Mouse (Mus musculus): ENCODE results near the gene Mprip.
"Not testable (repeated sequence)": the region's sequence is repeated elsewhere in the genome, so short reads cannot be mapped to it uniquely, and the experiment has no call there.

The Mprip gene

DNA sequence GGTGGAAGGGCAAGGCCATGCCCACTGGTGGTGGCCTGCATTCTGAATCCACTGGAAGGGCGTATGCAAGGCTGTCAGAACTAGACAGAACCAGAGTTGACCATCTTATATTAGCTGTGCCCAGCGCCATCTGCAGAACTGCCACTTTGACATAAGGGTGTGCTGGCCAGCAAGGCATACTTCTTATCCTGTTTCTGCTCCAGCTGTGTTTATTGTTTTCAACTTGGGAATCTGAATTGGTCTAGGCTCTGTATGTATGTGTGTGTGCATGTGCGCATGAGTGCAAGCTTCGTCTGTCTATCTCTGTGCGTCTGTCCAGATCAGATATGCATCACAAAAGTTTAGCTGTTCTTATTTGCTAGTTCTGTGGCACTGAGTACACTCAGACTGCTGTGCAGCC, 58.1 kb downstream of the Mprip start:
- no peak for DNase-seq

DNA sequence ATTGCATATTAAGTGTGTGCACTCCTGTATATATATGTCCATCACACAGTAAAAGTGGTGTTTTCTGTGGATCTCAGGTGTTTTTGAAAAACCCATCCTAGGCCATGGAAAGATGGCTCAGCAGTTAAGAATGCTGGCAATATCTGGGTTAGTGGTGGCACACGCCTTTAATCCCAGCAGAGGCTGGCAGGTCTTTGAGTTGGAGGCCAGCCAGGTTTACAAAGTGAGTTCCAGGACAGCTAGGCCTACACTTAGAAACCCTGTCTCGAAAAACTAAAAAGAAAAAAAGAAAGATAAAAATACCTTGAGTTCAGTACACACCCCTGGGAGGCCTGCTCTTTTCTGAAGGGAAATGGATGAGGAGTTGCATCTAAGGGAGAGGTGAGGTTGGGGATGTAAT, 60.3 kb downstream of the Mprip start:
- peak; percentile 48 for DNase-seq

DNA sequence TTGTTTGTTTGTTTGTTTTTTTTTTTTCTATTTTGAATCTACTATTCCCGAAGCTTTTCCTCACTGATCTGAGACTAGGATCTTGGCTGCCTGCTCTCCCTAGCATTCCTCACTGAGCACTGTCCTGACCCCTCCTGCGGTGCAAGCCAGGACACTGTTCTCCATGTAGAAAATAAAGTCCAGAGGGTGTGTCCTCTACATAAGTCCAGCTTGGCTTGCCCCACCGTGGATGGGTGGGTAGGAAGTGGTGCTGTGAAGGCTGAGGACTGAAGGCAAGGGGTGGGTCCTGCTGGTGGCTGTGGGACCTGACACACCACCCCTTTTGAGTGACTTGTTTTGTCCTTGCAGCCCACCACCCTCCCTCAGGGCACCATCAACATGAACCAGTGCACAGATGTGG, 66.1 kb downstream of the Mprip start:
- no peak for DNase-seq

DNA sequence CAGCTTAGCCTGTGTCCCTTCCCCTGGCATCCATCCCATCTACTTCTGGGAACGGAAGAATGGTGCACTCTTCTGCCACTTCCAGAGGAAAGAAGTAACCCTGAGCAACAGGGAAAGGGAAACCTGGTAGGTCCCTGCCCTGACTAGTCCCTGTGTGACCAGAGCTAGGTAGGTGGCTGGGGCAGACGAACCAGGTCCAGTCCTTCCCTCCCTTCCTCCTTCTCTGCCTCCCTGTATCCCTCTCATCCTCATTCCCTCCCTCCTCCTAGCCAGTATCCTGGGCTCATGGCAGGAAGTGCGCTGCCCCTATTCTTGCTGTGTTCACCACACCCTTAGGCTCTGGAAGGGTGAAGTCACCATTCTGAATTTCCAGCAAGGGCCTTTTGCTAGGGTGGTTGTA, 70.7 kb downstream of the Mprip start:
- no peak for DNase-seq

DNA sequence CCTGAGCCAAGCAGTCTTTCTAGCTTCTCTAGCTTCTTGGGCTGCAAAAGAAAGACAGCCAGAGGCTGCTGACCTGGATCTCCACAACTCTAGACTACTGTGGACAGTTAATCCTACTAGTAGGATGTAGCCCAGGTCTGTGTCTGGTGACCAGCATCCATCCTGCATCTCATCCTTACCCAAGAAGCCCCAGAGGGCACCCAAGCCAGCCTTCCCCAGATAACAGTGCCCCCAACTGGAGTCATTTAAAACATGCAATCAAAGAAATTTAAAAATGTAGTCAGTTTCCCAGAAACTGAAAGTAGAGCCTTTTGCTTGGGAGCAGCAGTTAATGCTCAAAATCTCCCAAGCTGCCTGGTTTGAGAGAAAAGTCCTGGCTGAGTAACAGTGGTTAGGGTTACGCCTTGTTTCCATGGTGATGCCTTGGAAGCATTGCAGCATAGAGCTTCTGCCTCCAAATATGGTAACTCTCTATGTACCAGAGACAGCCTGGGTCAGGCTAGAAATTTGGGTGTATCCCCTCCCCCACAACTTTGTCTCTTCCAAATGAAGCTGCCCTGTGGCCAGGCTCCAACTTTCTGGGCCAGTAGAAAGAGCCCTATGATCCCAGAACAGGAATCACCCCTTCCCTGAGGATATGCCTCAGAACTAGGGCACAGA, 71.4 kb downstream of the Mprip start:
- peak; percentile 49 for DNase-seq

DNA sequence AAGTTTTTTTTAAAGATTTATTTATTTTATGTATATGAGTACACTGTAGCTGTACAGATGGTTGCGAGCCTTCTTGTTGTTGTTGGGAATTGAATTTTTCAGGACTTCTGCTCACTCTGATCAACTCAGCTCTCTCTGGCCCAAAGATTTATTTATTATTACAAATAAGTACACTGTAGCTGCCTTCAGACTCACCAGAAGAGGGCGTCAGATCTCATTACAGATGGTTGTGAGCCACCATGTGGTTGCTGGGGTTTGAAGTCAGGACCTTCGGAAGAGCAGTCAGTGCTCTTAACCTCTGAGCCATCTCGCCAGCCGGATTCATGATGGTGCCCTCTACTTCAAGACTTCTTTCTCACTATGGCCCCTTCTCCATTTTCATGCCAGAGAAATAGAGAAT, 72.5 kb downstream of the Mprip start:
- DNase-seq = not testable (repeated sequence)

DNA sequence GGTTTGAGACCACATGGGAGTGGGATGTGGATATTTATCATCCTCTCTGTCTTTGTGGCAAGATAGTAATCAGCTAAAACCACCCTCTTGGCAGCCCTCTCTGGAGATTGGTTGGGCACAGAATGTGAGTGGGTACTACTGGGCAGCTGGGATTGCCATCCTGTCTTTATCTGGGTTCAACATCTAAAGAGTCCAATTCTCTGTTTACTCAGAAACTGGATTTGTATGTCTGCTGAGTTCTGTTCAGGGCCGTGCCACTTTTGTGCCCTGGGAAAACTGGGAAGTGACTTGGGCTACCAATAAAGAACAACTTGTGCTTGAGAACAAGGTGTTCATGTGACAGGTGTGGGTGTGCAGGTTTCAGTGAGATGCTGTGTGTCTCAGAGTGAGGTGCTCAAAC, 73.2 kb downstream of the Mprip start:
- DNase-seq = no peak

DNA sequence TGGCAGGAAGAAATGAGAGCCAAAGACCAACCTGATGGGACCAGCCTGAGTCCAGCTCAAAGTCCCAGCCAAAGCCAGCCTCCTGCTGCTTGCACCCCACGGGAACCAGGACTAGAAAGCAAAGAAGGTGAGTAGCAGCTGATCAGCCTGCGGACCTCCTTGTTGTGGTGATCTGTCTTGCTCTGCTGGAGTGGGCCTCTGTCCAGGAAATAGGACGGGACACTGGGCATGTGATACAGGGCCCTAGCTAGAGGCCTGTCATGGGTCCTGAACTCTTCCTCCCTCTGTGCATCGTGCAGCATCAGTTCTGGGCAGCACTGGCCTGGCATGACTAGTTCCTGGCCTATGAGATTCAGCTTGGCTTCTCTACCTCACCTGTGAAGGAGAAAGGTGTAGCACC, 74.8 kb downstream of the Mprip start:
- DNase-seq = peak; percentile 58

DNA sequence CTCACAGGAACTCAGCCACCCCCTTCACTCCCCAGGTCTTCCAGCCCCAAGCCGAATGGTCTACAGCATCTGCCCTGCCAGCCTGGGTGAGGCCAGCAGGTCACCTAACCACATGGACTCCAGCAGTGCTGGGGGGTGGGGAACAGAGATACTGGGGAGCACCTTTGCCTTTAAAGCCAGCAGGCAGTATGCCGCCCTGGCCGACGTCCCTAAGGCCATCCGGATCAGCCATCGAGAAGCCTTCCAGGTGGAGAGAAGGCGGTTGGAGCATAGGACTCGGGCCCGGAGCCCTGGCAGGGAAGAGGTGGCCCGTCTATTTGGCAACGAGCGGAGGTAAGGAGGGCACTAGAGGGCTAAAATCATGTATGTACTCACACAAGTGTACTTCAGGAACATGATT, 76.1 kb downstream of the Mprip start:
- DNase-seq = peak; percentile 70

DNA sequence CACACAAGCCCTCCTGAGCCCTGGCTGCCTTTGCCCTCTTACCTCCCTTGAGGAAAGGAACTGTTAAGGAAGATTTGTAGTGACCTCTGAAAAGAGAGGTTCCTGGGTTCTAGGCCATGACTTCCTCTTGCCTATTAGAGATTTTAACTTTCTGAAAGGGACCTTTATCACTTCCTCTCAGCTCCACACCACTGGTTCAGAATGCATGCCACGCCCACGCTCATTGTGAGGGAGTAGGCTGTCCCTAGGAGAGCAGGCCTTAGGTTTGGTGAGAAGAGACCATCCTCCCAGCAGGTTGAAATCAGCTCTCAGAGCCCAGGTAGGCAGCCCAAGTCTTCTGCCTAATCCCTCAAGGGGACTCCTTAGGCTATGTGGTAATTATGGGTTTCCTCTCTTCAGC, 78.9 kb downstream of the Mprip start:
- DNase-seq = no peak

DNA sequence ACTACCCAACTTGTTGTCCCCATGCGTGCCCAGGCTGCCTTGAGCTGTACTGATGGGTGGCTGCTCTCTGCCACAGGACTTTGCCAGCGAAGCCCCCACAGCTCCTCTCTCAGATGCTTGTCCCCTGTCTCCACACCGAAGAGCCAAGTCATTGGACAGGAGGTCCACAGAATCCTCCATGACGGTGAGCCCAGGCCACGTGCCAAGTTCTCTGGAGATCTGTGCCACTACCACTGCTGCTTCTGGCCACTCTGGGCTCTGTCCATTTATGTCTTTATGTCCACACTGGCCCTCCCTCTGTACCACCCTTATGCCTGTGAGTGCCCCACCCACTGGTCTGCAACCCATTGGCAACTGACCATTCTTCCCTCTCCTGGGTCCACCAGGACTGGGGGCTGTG, 80.8 kb downstream of the Mprip start:
- DNase-seq = no peak

DNA sequence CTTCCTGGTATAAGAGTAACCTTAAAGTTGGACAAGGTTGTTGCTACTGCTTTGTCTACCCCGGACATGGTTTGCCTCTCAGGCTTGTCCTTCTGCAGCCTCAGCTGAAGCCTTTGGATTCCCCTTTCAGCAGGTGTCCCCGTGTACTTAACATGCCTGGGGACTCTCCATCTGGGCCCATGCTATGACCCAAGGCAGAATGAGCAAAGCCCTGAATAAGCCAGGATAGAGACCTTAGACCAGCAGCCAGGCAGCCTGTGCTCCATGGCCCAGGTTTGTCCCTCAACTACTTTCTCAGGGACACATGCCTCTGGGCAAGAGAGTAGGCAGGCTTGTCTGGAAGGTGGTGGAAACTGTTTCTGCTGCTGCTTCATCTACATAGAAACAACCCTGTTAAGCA, 82.2 kb downstream of the Mprip start:
- DNase-seq = no peak

DNA sequence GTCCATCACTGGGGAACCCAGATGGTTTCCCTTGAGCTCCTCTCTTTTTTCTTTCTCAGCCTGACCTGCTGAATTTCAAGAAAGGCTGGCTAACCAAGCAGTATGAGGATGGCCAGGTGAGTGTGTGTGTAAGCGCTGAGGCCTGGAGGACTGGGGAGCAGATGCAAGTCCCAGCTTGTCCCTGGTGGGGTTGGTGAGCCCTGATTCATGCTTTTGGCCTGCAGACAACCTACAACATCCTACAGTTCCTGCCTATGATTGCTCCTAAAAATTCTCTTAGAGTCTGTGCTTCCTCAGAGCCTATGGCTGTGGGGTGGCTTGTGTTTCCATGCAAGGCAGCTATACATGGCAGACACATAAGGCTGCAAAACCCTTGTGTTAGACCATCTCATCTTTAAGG, 82.6 kb downstream of the Mprip start:
- no peak for DNase-seq

DNA sequence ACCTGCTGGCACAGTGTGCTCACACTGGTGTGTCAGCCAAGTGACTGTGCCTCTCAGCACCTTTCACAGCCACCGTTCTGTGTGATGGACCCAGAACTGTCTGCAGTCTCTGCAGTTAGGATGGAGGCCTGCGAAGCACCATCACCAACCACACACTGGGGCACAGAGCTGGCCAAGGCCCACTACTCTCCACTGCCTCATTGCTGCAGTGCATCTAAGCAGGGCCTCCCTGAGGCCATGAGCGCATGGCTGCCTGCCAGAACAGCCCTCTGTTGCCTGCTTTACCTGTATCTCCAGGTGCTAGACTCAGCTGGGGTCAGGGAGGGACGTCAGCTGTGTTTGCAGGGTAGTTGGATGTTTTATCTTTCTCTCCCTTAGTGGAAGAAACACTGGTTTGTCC, 83.3 kb downstream of the Mprip start:
- DNase-seq = no peak

DNA sequence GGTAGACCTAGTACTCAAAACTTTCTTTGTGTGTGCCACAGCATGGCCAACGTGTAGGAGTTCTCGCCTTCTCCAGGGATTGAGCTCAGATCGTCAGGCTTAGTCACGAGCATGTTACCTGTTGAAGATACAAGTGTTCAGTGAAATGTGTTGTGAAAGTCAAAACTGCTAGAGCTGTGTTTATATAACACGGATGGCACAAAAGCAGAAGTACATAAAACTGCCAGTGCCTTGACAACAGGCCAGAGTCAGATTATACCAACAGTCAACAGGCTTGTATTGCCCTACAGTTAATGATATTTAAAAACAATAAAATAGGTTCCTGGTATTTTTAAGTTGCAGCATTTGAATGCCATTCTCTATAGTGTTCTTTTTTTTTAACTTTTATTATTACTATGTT, 84.7 kb downstream of the Mprip start:
- no peak for DNase-seq

DNA sequence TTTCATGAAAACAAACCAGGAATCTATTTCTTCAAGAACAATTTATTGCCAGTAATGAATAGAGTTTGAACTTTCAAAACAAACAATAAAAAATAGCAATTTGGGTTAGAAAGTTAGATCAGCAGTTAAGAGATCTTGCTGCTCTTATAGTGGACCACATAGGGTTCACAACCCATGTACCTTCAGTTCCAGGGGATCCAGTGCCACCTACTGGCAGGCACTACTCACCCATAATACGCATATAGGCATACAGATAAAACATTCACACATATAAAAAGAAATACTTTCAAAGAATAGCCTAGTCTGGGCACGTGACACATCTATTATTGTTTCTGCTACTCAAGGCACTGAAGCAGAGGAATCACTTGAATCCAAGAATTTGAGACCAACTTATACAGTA, 85.5 kb downstream of the Mprip start:
- no peak for DNase-seq

DNA sequence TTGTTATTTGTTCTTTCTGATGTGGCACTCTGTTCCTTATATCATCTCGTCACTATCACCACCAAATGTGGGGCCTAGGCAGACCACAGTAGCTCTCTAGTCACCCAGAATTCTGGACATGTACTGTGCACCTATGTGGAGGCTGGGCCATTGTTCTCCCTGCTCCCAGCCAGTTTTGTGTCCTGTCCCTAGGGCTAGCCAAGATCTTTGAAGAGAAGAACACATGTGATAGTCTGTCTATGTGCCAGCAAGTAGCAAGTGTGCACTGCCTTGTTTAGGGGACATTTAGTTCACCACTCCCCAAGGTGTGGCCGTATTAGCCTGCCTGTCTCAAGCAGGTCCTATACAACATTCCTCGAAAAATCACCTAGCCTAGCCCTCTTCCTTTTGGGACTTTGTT, 87.9 kb downstream of the Mprip start:
- no peak for DNase-seq

DNA sequence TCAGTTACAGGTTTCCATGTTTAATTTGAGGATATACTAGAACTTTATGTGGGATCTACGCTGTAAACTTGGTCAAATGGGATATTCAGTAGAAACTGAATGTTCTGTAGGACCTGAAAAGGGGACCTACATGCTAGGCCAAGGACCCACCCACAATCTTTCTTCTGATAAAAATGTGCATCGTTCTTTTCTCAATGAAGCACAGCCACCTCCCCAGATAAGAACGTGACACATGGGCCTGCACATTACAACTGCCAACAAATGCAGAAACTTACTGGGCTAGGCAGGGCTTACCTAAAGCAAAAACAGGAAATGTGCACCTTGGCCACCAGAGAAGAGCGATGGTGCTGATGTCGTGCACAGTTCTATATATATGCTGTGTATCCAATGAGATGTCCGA, 93.4 kb downstream of the Mprip start:
- no peak for DNase-seq

DNA sequence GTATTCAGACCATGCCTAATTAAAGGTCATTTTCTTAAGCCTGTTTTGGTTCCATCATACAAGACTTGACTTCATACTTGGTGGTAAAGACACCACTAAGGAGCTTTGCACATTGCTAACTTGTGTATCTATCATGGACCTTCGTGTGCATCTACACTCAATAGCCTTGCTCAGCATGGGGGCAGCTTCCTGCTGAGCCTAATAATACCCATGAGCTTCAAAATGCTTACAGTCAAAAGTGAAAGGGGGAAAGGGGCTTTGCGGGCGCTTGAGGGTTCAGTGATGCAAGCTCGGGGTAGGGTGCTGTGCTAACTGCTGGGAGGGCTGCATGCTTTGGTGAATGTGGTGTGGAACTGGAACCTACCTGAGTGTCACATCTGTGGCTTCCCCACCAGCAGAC, 95.2 kb downstream of the Mprip start:
- no peak for DNase-seq

DNA sequence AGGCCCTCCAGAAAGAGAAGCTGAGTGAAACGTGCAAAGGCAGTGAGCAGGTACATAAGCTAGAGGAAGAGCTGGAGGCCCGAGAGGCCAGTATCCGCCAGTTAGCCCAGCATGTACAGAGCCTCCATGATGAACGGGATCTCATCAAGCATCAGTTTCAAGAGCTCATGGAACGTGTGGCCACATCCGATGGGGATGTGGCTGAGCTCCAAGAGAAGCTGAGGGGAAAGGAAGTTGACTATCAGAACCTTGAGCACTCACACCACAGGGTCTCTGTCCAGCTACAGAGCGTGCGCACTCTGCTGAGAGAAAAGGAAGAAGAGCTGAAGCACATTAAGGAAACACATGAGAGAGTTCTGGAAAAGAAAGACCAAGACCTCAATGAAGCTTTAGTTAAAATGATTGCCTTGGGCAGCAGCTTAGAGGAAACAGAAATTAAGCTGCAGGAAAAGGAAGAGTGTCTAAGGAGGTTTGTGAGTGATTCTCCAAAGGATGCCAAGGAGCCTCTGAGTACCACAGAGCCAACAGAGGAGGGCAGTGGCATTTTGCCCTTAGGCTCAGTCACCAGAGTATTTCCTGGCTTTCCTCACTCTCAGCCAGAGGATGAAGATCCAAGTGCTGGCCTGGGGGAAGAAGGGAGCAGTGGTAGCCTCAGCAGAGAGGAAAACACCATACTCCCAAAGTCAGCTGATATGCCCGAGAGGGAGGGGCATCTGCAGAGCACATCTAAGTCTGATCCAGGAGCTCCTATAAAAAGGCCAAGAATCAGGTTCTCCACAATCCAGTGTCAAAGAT, 97.3 kb downstream of the Mprip start:
- DNase-seq = peak; percentile 71

DNA sequence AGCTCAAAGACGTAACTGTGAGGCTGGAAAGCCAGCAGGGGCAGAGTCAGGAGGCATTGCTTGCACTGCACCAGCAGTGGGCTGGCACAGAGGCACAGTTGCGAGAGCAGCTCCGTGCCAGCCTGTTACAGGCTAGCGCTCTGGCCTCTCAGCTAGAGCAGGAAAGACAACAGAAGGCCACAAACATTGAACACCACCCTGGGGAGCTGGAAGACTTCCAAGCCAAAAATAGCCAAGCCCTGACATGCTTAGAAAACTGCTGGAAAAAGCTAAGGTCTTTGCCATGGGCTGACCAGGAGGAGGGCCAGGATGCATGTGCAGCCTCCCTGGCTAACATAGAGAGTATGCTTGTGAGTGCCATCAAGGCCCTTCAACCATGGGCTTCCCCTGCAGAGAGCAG, 98.1 kb downstream of the Mprip start:
- DNase-seq = peak; percentile 96

DNA sequence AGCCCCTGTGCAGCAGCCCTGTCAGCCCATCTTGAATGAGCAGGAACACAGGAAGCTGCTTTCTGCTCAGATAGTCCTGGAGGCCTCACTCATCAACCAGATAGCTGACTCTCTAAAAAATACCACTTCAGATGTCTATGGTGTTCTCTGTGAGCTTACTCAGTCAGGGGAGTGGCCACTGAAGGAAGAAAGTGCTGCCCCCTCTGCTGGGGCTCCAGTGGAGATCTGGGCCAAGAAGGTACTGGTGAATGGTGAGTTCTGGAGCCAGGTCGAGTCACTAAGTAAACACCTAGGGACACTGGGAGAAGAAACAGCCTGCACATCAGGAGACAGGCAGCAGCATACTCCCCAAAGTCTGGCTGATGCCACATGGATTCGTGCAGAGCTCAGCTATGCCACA, 98.5 kb downstream of the Mprip start:
- no peak for DNase-seq

DNA sequence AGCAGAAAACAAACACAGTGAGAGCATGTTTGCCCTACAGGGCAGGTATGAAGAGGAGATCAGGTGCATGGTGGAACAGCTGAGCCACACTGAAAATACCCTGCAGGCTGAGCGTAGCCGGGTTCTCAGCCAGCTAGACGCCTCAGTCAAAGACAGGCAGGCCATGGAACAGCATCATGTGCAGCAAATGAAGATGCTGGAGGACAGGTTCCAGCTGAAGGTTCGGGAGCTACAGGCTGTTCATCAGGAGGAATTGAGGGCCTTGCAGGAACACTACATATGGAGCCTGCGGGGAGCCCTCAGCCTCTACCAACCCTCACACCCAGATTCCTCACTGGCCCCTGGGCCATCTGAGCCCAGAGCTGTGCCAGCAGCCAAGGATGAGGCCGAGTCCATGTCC, 99.7 kb downstream of the Mprip start:
- peak; percentile 76 for DNase-seq

DNA sequence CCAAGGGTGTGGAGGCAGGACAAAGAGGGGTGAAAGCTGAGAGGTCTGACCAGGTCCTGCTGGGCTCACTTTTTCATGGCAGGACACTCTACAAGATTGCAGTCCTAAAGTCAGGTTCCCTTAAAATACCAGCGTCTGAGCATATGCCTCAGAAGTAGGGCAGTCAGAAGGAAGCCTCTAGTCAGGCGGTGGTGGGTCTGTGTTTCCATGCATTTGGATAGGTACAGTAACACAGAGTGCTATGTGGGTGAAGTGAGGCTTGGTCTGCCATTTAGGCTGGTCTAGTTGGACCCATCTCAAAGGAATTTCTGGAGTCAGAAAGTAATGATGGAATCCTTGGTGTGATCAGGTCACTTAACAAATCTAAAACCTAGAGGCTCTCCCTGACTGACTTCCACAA, 108.2 kb downstream of the Mprip start:
- no peak for DNase-seq

DNA sequence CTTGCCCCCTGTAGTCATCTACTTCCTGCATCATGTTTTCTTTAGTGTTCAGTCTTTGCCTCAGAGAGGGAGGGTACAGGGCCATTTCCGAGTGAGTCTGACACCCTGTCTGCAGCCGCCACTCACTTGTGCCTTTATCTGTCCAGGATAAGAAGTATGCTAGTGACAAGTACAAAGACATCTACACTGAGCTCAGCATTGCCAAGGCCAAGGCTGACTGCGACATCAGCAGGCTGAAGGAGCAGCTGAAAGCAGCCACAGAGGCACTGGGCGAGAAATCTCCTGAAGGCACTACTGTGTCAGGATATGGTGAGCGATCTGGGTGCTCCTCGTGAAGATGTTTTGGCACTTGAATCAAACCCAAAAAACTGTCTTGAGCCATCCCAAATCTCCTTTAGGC, 108.6 kb downstream of the Mprip start:
- DNase-seq = no peak

Measured in cerebellum, adult 9-11 months (tissue).